Mouse (Mus musculus) limb, embryonic 11.5 days (tissue): ENCODE results near the gene Prss50. TPM values are rescaled to one million over a fixed set of nuclear protein-coding genes. Genes with fewer than 3 reads are reported as not detected.
A peak's percentile ranks its signal among the peaks of the same experiment; 100 is the strongest.

Experiments used
- ATAC-seq: fragments of 200-750 bp; cut with Nextera tagmentation; 2 replicates; pipeline ENCODE4 v1.8.0; 2017; ENCODE audit warnings: low read depth; ENCODE audit not compliant: insufficient number of reproducible peaks, low FRiP score, low TSS enrichment
- DNase-seq: peaks from one replicate; pipeline ENCODE4 v3.0.0-alpha.2; 2015; ENCODE audit warnings: low spot score
- H3K27ac ChIP-seq: fragments of 300-500 bp; sonication (generic); replicated peaks from 2 replicates; pipeline ENCODE4 v1.5.1; 2014; ENCODE audit warnings: low read depth, mild to moderate bottlenecking, low read length
- H3K27me3 ChIP-seq: fragments of 300-500 bp; sonication (generic); 2 replicates; pipeline ENCODE4 v1.6.1; 2014; ENCODE audit warnings: mild to moderate bottlenecking, low read length, mixed read lengths; ENCODE audit not compliant: control insufficient read depth, insufficient read depth
- H3K36me3 ChIP-seq: fragments of 300-500 bp; sonication (generic); 2 replicates; pipeline ENCODE4 v1.6.1; 2014; ENCODE audit warnings: mild to moderate bottlenecking, low read length, moderate library complexity, mixed read lengths; ENCODE audit not compliant: control insufficient read depth, insufficient read depth
- H3K4me1 ChIP-seq: fragments of 300-500 bp; sonication (generic); 2 replicates; pipeline ENCODE4 v1.6.1; 2014; ENCODE audit warnings: low read length, mixed read lengths; ENCODE audit not compliant: control insufficient read depth, insufficient read depth
- H3K4me2 ChIP-seq: fragments of 300-500 bp; sonication (generic); 2 replicates; pipeline ENCODE4 v1.6.1; 2014; ENCODE audit warnings: low read depth, mild to moderate bottlenecking, moderate library complexity; ENCODE audit not compliant: severe bottlenecking
- H3K4me3 ChIP-seq: fragments of 300-500 bp; sonication (generic); 2 replicates; pipeline ENCODE4 v1.5.1; 2014; ENCODE audit warnings: low read depth, low read length
- H3K9ac ChIP-seq: fragments of 300-500 bp; sonication (generic); 2 replicates; pipeline ENCODE4 v1.6.1; 2014; ENCODE audit warnings: mild to moderate bottlenecking, low read length
- H3K9me3 ChIP-seq: fragments of 300-500 bp; sonication (generic); 2 replicates; pipeline ENCODE4 v1.6.1; 2016; ENCODE audit warnings: low read length; ENCODE audit not compliant: control insufficient read depth
- WGBS: fragments of 180-500 bp; shearing (Covaris S2); extraction: QIAGEN DNeasy Blood & Tissue Kit; methylation state at CpG from one replicate; pipeline ENCODE4 v1.1.7; 2014; 5-methylcytosine and 5-hydroxymethylcytosine counted together
- polyA plus RNA-seq: library from polyadenylated mRNA; unstranded; fragments of >200 nt; fragmentation: Nextera tagmentation; extraction: Ambion mirVana; gene quantifications from 2 replicates; pipeline ENCODE4 v1.2.1, GENCODE M21; 2014

Prss50 gene
- polyA plus RNA-seq, 1 experiment from 2014 or later = 0.69 TPM

- Histone ChIP-seq H3K36me3 (no peaks in the 10 kb centered on the region), H3K9ac (no peak overlapping the region), H3K27me3 (no peaks in the 10 kb centered on the region), H3K4me2 (peak overlapping the region; percentile 16; the same call in 1 of the 2 replicates), H3K27ac (no peak overlapping the region), H3K4me3 (no peak overlapping the region), H3K9me3 (no peaks in the 10 kb centered on the region), H3K4me1 (peaks cover 6% of the 10 kb centered on the region)
- DNase-seq = peak; percentile 47
- no peak for ATAC-seq
- 11% methylated on average over 20 of the region's 21 CpGs for WGBS
These were observed 32.4 kb downstream of the Prss50 start for GRCm38 (mm10) chr9:110890026-110890783.

- Histone ChIP-seq H3K4me2 (no peak overlapping the region), H3K27me3 (no peaks in the 10 kb centered on the region), H3K9me3 (no peaks in the 10 kb centered on the region), H3K4me3 (no peak overlapping the region), H3K36me3 (no peaks in the 10 kb centered on the region), H3K27ac (no peak overlapping the region), H3K4me1 (peaks cover 11% of the 10 kb centered on the region), H3K9ac (no peak overlapping the region)
- 82% methylated on average over 12 of the region's 12 CpGs for WGBS
- ATAC-seq (no peak), DNase-seq (no peak)
These were observed 33.5 kb downstream of the Prss50 start for GRCm38 (mm10) chr9:110891077-110891828.

DNA sequence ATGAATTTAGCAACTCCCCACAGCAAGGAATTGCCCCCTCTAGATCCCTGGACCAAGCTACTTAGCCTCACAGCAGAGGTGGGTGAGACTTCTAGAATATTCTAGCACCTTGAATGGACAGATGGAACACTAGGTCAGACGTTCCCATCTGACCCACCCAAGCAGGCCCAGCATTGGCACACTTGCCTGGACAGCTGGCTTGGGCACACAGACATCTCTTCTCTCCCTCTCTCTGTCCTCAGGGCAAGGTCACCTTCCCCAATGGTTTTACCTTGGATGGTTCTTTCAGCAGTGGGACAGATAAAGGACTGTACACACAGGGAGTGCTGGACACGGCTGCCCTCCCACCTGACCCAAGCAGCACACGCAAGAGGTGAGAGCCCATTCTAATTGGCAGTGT is 34.8 kb downstream of the Prss50 start:
- no peak overlapping the region for H3K27ac ChIP-seq
- DNase-seq (no peak), ATAC-seq (no peak)
- no peaks in the 10 kb centered on the region for H3K27me3 ChIP-seq
- no peaks in the 10 kb centered on the region for H3K36me3 ChIP-seq
- H3K4me3 ChIP-seq = no peak overlapping the region
- H3K9ac ChIP-seq = no peak overlapping the region
- H3K4me1 ChIP-seq = peaks cover 11% of the 10 kb centered on the region
- no peaks in the 10 kb centered on the region for H3K9me3 ChIP-seq
- 91% methylated on average over 3 of the region's 3 CpGs for WGBS
- no peak overlapping the region for H3K4me2 ChIP-seq

DNA sequence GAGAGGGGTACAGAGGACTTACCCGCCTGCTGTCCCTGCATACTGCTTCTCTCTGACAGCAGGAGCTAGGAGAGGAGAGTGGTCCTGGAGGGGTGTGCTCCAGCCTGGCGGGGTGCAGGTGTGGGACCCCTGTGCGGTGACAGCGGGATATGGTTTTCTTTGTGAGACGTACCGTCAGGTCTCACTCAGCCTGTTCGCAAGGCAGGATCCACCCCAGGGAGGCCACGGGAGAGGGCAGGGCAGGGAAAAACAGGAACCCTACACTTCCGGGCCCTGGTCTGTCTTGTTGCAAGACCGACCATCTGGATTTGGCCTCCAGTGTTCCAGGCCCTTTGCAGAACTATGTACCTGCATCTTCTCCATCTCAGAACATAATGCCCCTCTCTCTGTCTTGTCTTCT is 35.7 kb downstream of the Prss50 start:
- ATAC-seq (no peak), DNase-seq (no peak)
- no peak overlapping the region for H3K4me3 ChIP-seq
- H3K27ac ChIP-seq = no peak overlapping the region
- 64% methylated on average over 10 of the region's 10 CpGs for WGBS
- no peaks in the 10 kb centered on the region for H3K9me3 ChIP-seq
- H3K36me3 ChIP-seq = peaks cover 2% of the 10 kb centered on the region; the same call in 1 of the 2 replicates
- peaks cover 11% of the 10 kb centered on the region for H3K4me1 ChIP-seq
- H3K4me2 ChIP-seq = no peak overlapping the region
- H3K27me3 ChIP-seq = no peaks in the 10 kb centered on the region
- H3K9ac ChIP-seq = no peak overlapping the region

- no peak overlapping the region for H3K4me3 ChIP-seq
- H3K27ac ChIP-seq = no peak overlapping the region
These were observed 37.7 kb downstream of the Prss50 start for GRCm38 (mm10) chr9:110895507-110895906.

DNA sequence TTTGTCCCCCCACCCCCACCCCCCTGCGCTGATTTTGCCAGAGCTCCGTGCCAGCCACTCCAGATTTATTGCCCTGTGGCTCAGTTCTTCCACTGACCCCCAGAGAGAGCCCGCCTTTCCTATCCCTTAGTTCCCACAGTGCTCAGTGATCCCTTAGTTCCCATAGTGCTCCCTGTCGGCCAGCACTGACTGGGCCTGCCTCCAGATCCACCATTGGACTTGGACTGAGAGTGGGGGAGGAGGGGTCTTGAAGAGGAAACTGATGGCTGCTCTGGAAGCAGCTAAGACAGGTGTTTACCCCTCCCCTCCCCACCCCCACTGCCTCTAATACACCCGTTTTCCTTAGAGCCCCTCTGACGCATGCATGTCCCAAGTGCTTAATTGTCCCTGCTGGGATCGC is 38.2 kb downstream of the Prss50 start:
- peak overlapping the region; percentile 30 for H3K4me2 ChIP-seq
- ATAC-seq (peak; percentile 5; the same call in 1 of the 2 replicates), DNase-seq (no peak)
- no peak overlapping the region for H3K9ac ChIP-seq
- H3K27me3 ChIP-seq = no peaks in the 10 kb centered on the region
- peaks cover 5% of the 10 kb centered on the region; the same call in 1 of the 2 replicates for H3K4me1 ChIP-seq
- WGBS = 9% methylated on average over 7 of the region's 7 CpGs
- H3K27ac ChIP-seq = no peak overlapping the region
- H3K9me3 ChIP-seq = no peaks in the 10 kb centered on the region
- H3K36me3 ChIP-seq = peaks cover 2% of the 10 kb centered on the region; the same call in 1 of the 2 replicates
- no peak overlapping the region for H3K4me3 ChIP-seq

More at GRCm38 (mm10) chr9:110895507-110895906, 37.7 kb downstream of the Prss50 start:
- H3K36me3 ChIP-seq = peaks cover 2% of the 10 kb centered on the region; the same call in 1 of the 2 replicates
- no peak; the same call in 1 of the 2 replicates for ATAC-seq
- H3K9me3 ChIP-seq = no peaks in the 10 kb centered on the region
- 57% methylated on average over 5 of the region's 5 CpGs for WGBS
- DNase-seq = no peak
- peaks cover 5% of the 10 kb centered on the region; the same call in 1 of the 2 replicates for H3K4me1 ChIP-seq
- no peaks in the 10 kb centered on the region for H3K27me3 ChIP-seq
- no peak overlapping the region for H3K9ac ChIP-seq
- no peak overlapping the region for H3K4me2 ChIP-seq

- no peak overlapping the region for H3K27ac ChIP-seq
- H3K9me3 ChIP-seq = no peaks in the 10 kb centered on the region
- H3K36me3 ChIP-seq = peaks cover 2% of the 10 kb centered on the region; the same call in 1 of the 2 replicates
- peak overlapping the region; percentile 30 for H3K4me2 ChIP-seq
- H3K4me3 ChIP-seq = no peak overlapping the region
- H3K9ac ChIP-seq = no peak overlapping the region
- no peaks in the 10 kb centered on the region for H3K27me3 ChIP-seq
- H3K4me1 ChIP-seq = peaks cover 5% of the 10 kb centered on the region; the same call in 1 of the 2 replicates
- DNase-seq (peak; percentile 69), ATAC-seq (peak; percentile 49; the same call in 1 of the 2 replicates)
- 15% methylated on average over 6 of the region's 6 CpGs for WGBS
These were observed 38.8 kb downstream of the Prss50 start for GRCm38 (mm10) chr9:110896595-110896994.

- no peaks in the 10 kb centered on the region for H3K27me3 ChIP-seq
- 67% methylated on average over 10 of the region's 10 CpGs for WGBS
- H3K4me2 ChIP-seq = no peak overlapping the region
- H3K9me3 ChIP-seq = no peaks in the 10 kb centered on the region
- H3K36me3 ChIP-seq = peaks cover 2% of the 10 kb centered on the region; the same call in 1 of the 2 replicates
- DNase-seq = no peak
- H3K27ac ChIP-seq = no peak overlapping the region
- no peak overlapping the region for H3K9ac ChIP-seq
- peaks cover 5% of the 10 kb centered on the region; the same call in 1 of the 2 replicates for H3K4me1 ChIP-seq
- no peak for ATAC-seq
- H3K4me3 ChIP-seq = no peak overlapping the region
These were observed 41.8 kb downstream of the Prss50 start for GRCm38 (mm10) chr9:110899451-110900008.
